Mouse (Mus musculus) adrenal gland, adult 18-20 months (tissue): ENCODE data around the gene Cdan1. TPM values are rescaled to one million over a fixed set of nuclear protein-coding genes. Genes with fewer than 3 reads are reported as not detected.
"Not testable (repeated sequence)": the region's sequence is repeated elsewhere in the genome, so short reads cannot be mapped to it uniquely, and the experiment has no call there.

Experiments
- DNase-seq, 2 experiments: peaks; one replicate each; pipeline ENCODE4 v3.0.0; 2021 to 2022; ENCODE audit warnings: low spot score in 2 of 2
- total RNA-seq, 2 experiments: library from RNA; stranded (reverse); gene quantifications; 1 replicate in 1 of 2; 2 replicates in 1 of 2; pipeline ENCODE4 v1.2.3; 2021

The Cdan1 gene
- total RNA-seq, 2 experiments from 2014 or later, result 12.7 to 13.0 TPM

GRCm38 (mm10) chr2:120748041-120748440 lies 101.9 kb downstream of the Cdan1 start:
- DNase-seq, result no peak

GRCm38 (mm10) chr2:120745496-120745895 lies 104.4 kb downstream of the Cdan1 start:
- no peak for DNase-seq

DNA sequence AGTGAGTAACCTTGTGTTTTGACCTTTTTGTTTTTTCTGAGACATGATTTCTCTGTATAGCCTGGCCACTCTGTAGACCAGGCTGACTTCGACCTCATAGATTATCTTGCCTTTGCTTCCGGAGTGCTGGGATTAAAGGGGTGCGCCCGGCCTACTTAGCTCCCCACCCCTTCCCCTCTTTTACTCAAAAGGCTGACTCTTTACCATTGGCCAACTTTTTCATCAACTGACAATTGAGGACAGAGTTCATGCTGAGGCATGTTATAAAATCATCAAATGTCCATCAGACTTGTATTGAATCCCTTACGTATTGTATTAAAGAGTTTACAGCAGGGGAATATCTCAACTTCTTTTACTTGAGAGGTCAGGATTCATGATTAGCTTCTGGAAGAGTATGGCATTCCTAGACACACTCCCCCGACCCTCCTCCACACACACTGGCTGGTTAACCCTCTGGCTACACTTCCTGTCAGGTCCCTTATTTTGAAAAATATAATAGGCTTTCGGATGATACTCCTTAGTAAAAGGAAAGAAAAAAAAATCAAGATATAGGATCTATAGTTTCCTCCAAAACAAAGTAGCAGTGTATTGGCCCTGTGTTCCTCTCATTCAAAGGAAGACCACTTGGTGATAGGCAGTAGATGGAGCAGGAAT lies 117.9 kb downstream of the Cdan1 start:
- DNase-seq, result no peak

GRCm38 (mm10) chr2:120731167-120731862 lies 118.6 kb downstream of the Cdan1 start:
- DNase-seq, result peak; percentile 88 to 89

- DNase-seq, result no peak
Measured at GRCm38 (mm10) chr2:120730639-120731166, 119.2 kb downstream of the Cdan1 start.

GRCm38 (mm10) chr2:120729775-120730585 lies 119.9 kb downstream of the Cdan1 start:
- DNase-seq, result no peak

DNA sequence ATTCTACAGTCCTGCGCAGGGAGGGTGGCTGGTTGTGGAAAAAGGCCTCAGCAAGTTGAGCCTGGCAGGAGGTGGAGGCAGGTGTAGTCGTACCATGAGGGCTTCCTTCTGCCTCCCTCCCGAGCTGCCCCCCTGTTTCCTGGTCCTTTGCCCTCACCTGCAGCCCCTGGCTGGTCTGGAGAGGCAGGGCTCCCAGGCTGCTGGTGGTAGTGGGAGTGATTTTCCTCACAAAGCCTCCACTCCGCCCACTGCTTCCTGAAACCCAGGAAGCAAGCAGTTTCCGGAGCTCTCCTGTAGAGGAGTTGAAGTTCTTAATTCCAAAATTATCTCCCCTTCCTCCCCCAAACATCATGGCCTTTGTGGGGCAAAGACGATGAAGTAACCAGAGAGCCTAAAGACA lies 125.8 kb downstream of the Cdan1 start:
- DNase-seq, result no peak

DNA sequence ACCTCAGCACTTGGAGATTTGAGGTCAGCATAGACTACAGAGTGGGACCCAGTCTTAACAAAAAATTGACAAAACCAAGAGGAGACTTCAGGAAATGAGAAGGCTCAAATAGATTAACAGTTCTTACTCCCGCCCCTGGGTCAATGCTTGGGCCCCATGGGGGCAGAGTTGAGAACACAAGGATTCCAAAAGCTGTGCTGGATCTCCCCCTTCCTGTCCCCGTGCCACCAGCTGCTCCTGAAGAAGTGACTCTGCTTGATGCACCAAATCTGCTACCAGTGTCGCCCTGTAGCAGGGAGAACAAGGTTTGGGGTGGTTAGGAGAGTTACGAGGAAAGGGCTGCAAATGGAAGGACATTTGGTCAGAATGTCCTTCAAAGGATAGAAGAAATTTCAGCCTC lies 126.3 kb downstream of the Cdan1 start:
- no peak for DNase-seq

DNA sequence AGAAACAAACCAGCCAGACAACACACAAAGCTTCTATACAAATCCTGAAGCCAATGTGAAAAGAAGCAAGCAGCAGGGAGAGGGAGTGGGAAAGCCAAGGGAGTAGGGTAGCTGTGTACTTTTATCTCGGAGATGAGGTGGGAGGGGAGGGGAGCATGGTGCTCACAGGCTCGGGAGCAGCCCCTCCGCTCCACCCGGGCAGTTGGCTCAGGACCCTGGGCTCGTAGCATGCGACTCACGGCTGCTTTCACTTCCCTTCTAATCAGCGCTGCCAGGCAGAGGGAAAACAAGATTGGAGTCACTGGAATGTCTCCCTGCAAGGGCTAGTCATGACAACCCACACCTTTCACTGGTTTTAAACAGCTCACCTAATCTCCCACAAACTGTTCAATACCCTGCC lies 127.4 kb downstream of the Cdan1 start:
- no peak for DNase-seq

GRCm38 (mm10) chr2:120721911-120722310 lies 128.0 kb downstream of the Cdan1 start:
- DNase-seq, result no peak

GRCm38 (mm10) chr2:120720821-120721220 lies 129.1 kb downstream of the Cdan1 start:
- no peak for DNase-seq

- DNase-seq, result peak in 1 of 2 experiments; percentile 17
Measured at GRCm38 (mm10) chr2:120718496-120718895, 131.4 kb downstream of the Cdan1 start.

GRCm38 (mm10) chr2:120713441-120713840 lies 136.5 kb downstream of the Cdan1 start:
- no peak for DNase-seq

GRCm38 (mm10) chr2:120710948-120711347 lies 139.0 kb downstream of the Cdan1 start:
- no peak for DNase-seq

DNA sequence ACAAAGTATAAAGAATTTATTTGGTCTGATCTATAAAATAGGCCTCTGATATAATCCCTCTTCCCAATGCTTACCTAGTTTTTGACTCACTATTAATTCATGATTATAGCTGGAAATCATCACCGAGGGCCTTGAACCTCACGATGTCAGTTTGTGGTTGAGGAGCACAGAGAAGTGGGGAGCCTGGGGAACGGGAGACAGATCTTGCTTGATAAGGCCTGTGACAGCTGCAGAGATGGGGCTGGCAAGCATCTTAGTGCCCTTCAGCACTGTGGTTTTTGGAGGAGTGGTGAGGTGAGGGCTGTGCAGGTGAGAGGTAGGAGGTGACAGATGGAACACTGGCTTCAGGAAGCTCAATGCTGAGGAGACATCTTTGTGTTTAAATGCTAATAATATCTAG lies 139.8 kb downstream of the Cdan1 start:
- no peak for DNase-seq

DNA sequence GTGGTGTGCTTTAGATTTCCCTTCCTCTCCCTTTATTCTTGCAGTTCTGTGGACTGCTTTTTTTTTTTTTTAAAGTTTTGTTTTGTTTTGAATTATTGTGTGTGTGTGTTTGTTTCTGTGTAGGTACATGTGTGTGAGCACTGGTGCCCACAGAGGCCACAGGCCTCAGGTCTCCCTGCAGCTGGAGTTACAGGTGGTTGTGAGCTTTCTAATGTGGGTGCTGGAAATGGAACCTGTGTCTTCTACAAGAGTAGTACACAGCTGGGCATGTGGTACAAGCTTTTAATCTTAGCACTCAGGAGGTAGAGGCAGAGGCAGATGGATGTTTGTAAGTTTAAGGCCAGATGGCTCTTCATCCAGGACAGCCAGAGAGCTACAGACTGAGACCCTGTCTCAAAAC lies 142.9 kb downstream of the Cdan1 start:
- DNase-seq, result no peak

GRCm38 (mm10) chr2:120702675-120703074 lies 147.3 kb downstream of the Cdan1 start:
- DNase-seq, result no peak

DNA sequence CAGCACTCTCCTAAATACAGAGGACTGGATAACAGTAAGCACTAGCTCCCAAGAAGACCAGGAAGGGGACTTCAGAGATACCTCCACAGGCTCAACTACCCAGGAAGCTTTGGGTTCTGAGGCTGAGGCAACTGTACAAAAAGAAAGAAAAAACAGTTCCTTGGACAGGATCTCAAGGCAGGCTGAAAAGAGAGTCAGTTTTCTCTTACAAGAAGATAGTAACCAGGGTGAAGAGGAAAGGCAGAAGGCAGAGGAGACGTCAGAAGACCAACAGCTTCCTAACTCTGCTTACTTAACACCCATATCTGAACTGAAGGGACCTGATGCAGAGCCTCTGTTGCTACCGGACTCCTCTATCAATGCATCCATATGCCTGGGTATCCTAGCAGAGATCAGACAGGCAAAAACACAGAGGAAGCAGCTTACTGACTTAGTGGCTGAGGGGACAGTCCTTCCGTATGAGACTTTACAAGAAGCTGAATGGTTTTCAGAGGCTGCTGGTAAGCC lies 149.5 kb downstream of the Cdan1 start:
- no peak for DNase-seq

DNA sequence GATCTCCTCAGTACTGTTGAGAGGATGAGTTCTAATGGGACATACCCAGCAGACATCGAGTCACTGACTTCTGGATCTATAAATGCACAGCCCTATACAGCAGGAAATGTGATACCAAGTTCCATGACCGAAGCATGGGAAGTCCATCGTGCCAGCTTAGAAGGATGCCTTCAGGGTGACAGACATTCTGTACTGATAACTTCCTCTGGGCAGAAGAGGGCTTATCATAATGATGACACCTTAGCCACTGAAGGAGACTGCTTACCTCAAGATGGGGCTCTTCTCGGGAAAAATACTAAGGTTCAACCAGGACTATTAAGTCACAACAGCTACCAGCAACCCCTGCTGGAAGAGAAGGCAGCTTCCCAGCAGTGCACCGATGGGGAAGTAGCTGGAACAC lies 152.2 kb downstream of the Cdan1 start:
- no peak for DNase-seq

- DNase-seq, result not testable (repeated sequence)
Measured at GRCm38 (mm10) chr2:120681151-120681550, 168.8 kb downstream of the Cdan1 start.

GRCm38 (mm10) chr2:120670253-120670652 lies 179.7 kb downstream of the Cdan1 start:
- no peak for DNase-seq
